Mouse (Mus musculus) embryonic facial prominence, embryonic 10.5 days (tissue): ENCODE data around the gene Kcnk4. TPM values are rescaled to one million over a fixed set of nuclear protein-coding genes. Genes with fewer than 3 reads are reported as not detected.

Source experiments
- DNase-seq: peaks from one replicate; pipeline ENCODE4 v3.0.0-alpha.2; 2017; ENCODE audit warnings: low spot score
- H3K27ac ChIP-seq: fragments of 300-500 bp; sonication (generic); replicated peaks from 2 replicates; pipeline ENCODE4 v1.5.1; 2016; ENCODE audit warnings: mild to moderate bottlenecking
- H3K27me3 ChIP-seq: fragments of 300-500 bp; sonication (generic); replicated peaks from 2 replicates; pipeline ENCODE4 v1.6.1; 2016; ENCODE audit warnings: low read depth, mild to moderate bottlenecking; ENCODE audit not compliant: poor library complexity, severe bottlenecking
- H3K36me3 ChIP-seq: fragments of 300-500 bp; sonication (generic); replicated peaks from 2 replicates; pipeline ENCODE4 v1.6.1; 2016; ENCODE audit warnings: mild to moderate bottlenecking, moderate library complexity
- H3K4me1 ChIP-seq: fragments of 300-500 bp; sonication (generic); 2 replicates; pipeline ENCODE4 v1.6.1; 2016
- H3K4me3 ChIP-seq: fragments of 300-500 bp; sonication (generic); 2 replicates; pipeline ENCODE4 v1.5.1; 2016; ENCODE audit warnings: mild to moderate bottlenecking, moderate library complexity
- H3K9me3 ChIP-seq: fragments of 300-500 bp; sonication (generic); 2 replicates; pipeline ENCODE4 v1.6.1; 2016; ENCODE audit warnings: mild to moderate bottlenecking
- WGBS: fragments of 180-500 bp; shearing (Covaris S2); methylation state at CpG from one replicate; pipeline ENCODE4 v1.1.7; 2016; 5-methylcytosine and 5-hydroxymethylcytosine counted together
- polyA plus RNA-seq: library from polyadenylated mRNA; unstranded; fragments of >200 nt; fragmentation: Nextera tagmentation; extraction: Ambion mirVana; gene quantifications from 2 replicates; pipeline ENCODE4 v1.2.1, GENCODE M21; 2016

Gene Kcnk4
- polyA plus RNA-seq, 1 experiment from 2014 or later: not detected

GRCm38 (mm10) chr19:6940396-6941351 lies 6.4 kb upstream of the Kcnk4 start:
- Histone ChIP-seq H3K4me3 (peak overlapping the region; percentile 93), H3K27ac (peak overlapping the region; percentile 96), H3K4me1 (peaks cover 33% of the 10 kb centered on the region), H3K9me3 (no peaks in the 10 kb centered on the region), H3K36me3 (peaks cover 10% of the 10 kb centered on the region), H3K27me3 (peaks cover 25% of the 10 kb centered on the region)
- 21% methylated on average over 29 of the region's 29 CpGs for WGBS
- no peak for DNase-seq

GRCm38 (mm10) chr19:6939106-6940002 lies 5.0 kb upstream of the Kcnk4 start:
- Histone ChIP-seq H3K9me3 (no peaks in the 10 kb centered on the region), H3K36me3 (no peaks in the 10 kb centered on the region), H3K27ac (no peak overlapping the region), H3K27me3 (peaks cover 38% of the 10 kb centered on the region), H3K4me3 (peak overlapping the region; percentile 93), H3K4me1 (peaks cover 34% of the 10 kb centered on the region)
- no peak for DNase-seq
- WGBS: 88% methylated on average over 20 of the region's 20 CpGs

- H3K27me3 ChIP-seq: peaks cover 54% of the 10 kb centered on the region
- no peaks in the 10 kb centered on the region for H3K36me3 ChIP-seq
- H3K27ac ChIP-seq: no peak overlapping the region
- no peaks in the 10 kb centered on the region for H3K9me3 ChIP-seq
- WGBS: 76% methylated on average over 16 of the region's 16 CpGs
- no peak for DNase-seq
- peaks cover 40% of the 10 kb centered on the region for H3K4me1 ChIP-seq
- no peak overlapping the region for H3K4me3 ChIP-seq
These were observed 3.5 kb upstream of the Kcnk4 start for GRCm38 (mm10) chr19:6937541-6938465.

- Histone ChIP-seq H3K27me3 (peaks cover 69% of the 10 kb centered on the region), H3K27ac (no peak overlapping the region), H3K9me3 (no peaks in the 10 kb centered on the region), H3K36me3 (no peaks in the 10 kb centered on the region), H3K4me3 (no peak overlapping the region), H3K4me1 (peaks cover 33% of the 10 kb centered on the region)
- WGBS: 21% methylated on average over 3 of the region's 3 CpGs
- DNase-seq: no peak
These were observed 2.0 kb upstream of the Kcnk4 start for GRCm38 (mm10) chr19:6936299-6936698.

- H3K36me3 ChIP-seq: no peaks in the 10 kb centered on the region
- H3K4me3 ChIP-seq: peak overlapping the region; percentile 49
- peaks cover 83% of the 10 kb centered on the region for H3K27me3 ChIP-seq
- no peak overlapping the region for H3K27ac ChIP-seq
- peak; percentile 45 for DNase-seq
- no peaks in the 10 kb centered on the region for H3K9me3 ChIP-seq
- H3K4me1 ChIP-seq: peaks cover 12% of the 10 kb centered on the region
- WGBS: 4% methylated on average over 58 of the region's 58 CpGs
These were observed 700 bp downstream of the Kcnk4 start for GRCm38 (mm10) chr19:6933436-6934194.

- Histone ChIP-seq H3K27ac (no peak overlapping the region), H3K9me3 (no peaks in the 10 kb centered on the region), H3K36me3 (no peaks in the 10 kb centered on the region), H3K27me3 (peaks cover 84% of the 10 kb centered on the region), H3K4me1 (peaks cover 14% of the 10 kb centered on the region), H3K4me3 (peak overlapping the region; percentile 49; the same call in 1 of the 2 replicates)
- 17% methylated on average over 4 of the region's 4 CpGs for WGBS
- DNase-seq: no peak
These were observed 1.2 kb downstream of the Kcnk4 start for GRCm38 (mm10) chr19:6933102-6933435.

GRCm38 (mm10) chr19:6932018-6932417 lies 2.3 kb downstream of the Kcnk4 start:
- Histone ChIP-seq H3K4me3 (no peak overlapping the region), H3K9me3 (no peaks in the 10 kb centered on the region)

GRCm38 (mm10) chr19:6931002-6931401 lies 3.3 kb downstream of the Kcnk4 start:
- no peak overlapping the region for H3K4me3 ChIP-seq
- no peak overlapping the region for H3K27ac ChIP-seq
- WGBS: 0% methylated on average over 2 of the region's 2 CpGs
- H3K4me1 ChIP-seq: peaks cover 26% of the 10 kb centered on the region
- H3K36me3 ChIP-seq: no peaks in the 10 kb centered on the region
- no peak for DNase-seq
- H3K9me3 ChIP-seq: no peaks in the 10 kb centered on the region
- H3K27me3 ChIP-seq: peaks cover 100% of the 10 kb centered on the region

More at GRCm38 (mm10) chr19:6932018-6932417, 2.3 kb downstream of the Kcnk4 start:
- peaks cover 19% of the 10 kb centered on the region for H3K4me1 ChIP-seq
- WGBS: 40% methylated on average over 1 of the region's 1 CpGs
- no peak overlapping the region for H3K27ac ChIP-seq
- H3K27me3 ChIP-seq: peaks cover 95% of the 10 kb centered on the region
- H3K36me3 ChIP-seq: no peaks in the 10 kb centered on the region
- no peak for DNase-seq

- Histone ChIP-seq H3K4me1 (peaks cover 29% of the 10 kb centered on the region), H3K9me3 (no peaks in the 10 kb centered on the region), H3K36me3 (no peaks in the 10 kb centered on the region), H3K4me3 (peak overlapping the region; percentile 21; the same call in 1 of the 2 replicates), H3K27me3 (peaks cover 100% of the 10 kb centered on the region), H3K27ac (no peak overlapping the region)
- no peak for DNase-seq
- 12% methylated on average over 9 of the region's 9 CpGs for WGBS
These were observed 6.2 kb downstream of the Kcnk4 start for GRCm38 (mm10) chr19:6928080-6928479.

- Histone ChIP-seq H3K4me1 (peaks cover 39% of the 10 kb centered on the region), H3K36me3 (no peaks in the 10 kb centered on the region)
- 8% methylated on average over 26 of the region's 26 CpGs for WGBS
These were observed 7.6 kb downstream of the Kcnk4 start for GRCm38 (mm10) chr19:6926559-6927255.

More at GRCm38 (mm10) chr19:6926559-6927255, 7.6 kb downstream of the Kcnk4 start:
- Histone ChIP-seq H3K9me3 (no peaks in the 10 kb centered on the region), H3K27ac (no peak overlapping the region; the same call in 1 of the 2 replicates), H3K4me3 (peak overlapping the region; percentile 47), H3K27me3 (peaks cover 96% of the 10 kb centered on the region)
- DNase-seq: peak; percentile 65
